Mouse (Mus musculus) gastrocnemius, postnatal 25 days (tissue): ENCODE data around the gene Asb1. TPM values are rescaled to one million over a fixed set of nuclear protein-coding genes. Genes with fewer than 3 reads are reported as not detected.
A peak's percentile ranks its signal among the peaks of the same experiment; 100 is the strongest.

Source experiments
- DNase-seq: peaks from one replicate; pipeline ENCODE4 v3.0.0; 2022
- long read RNA-seq, 2 experiments: library from polyadenylated mRNA; stranded (forward); transcript quantifications; one replicate each; pipeline ENCODE4 v2.0.0; 2021
- total RNA-seq, 2 experiments: library from RNA; stranded (reverse); gene quantifications; 1 replicate in 1 of 2; 2 replicates in 1 of 2; pipeline ENCODE4 v1.2.3; 2021

Gene Asb1
- 10 to 100 TPM; 15.5 TPM for total RNA-seq
- long read RNA-seq, experiment 1, full-length matches to known transcripts: 9 of 9 reads
- long read RNA-seq, experiment 1, partial matches to known transcripts: 0 of 9 reads
- long read RNA-seq, experiment 1, other reads (novel, unspliced or antisense): 0 of 9 reads
- long read RNA-seq, experiment 2, full-length matches to known transcripts: 2 of 6 reads
- long read RNA-seq, experiment 2, partial matches to known transcripts: 1 of 6 reads
- long read RNA-seq, experiment 2, other reads (novel, unspliced or antisense): 3 of 6 reads

- DNase-seq: peak; percentile 97
These were observed at the start of gene Asb1 for GRCm38 (mm10) chr1:91540271-91540826. Asb1 (plus strand) TSS chr1:91540544.

- DNase-seq: no peak
These were observed 47.6 kb upstream of the Asb1 start for GRCm38 (mm10) chr1:91492740-91493139.

- DNase-seq: no peak
These were observed 46.4 kb upstream of the Asb1 start for GRCm38 (mm10) chr1:91493938-91494337.

- DNase-seq: peak; percentile 93
These were observed 45.7 kb upstream of the Asb1 start, which contains the start of gene Traf3ip1 for GRCm38 (mm10) chr1:91494457-91495140. Traf3ip1 (plus strand) TSS chr1:91494647.

GRCm38 (mm10) chr1:91495321-91495720 lies 45.0 kb upstream of the Asb1 start:
- DNase-seq: no peak

- DNase-seq: no peak
These were observed 41.8 kb upstream of the Asb1 start for GRCm38 (mm10) chr1:91498579-91498978.

- DNase-seq: no peak
These were observed 35.7 kb upstream of the Asb1 start for GRCm38 (mm10) chr1:91504615-91505014.

- DNase-seq: no peak
These were observed 25.4 kb upstream of the Asb1 start for GRCm38 (mm10) chr1:91514916-91515315.

- no peak for DNase-seq
These were observed 24.7 kb upstream of the Asb1 start for GRCm38 (mm10) chr1:91515642-91516041.

GRCm38 (mm10) chr1:91523759-91524158 lies 16.6 kb upstream of the Asb1 start:
- no peak for DNase-seq

GRCm38 (mm10) chr1:91525838-91526237 lies 14.5 kb upstream of the Asb1 start:
- DNase-seq: no peak

GRCm38 (mm10) chr1:91530166-91530565 lies 10.2 kb upstream of the Asb1 start:
- DNase-seq: no peak

GRCm38 (mm10) chr1:91532243-91532642 lies 8.1 kb upstream of the Asb1 start:
- DNase-seq: no peak

- no peak for DNase-seq
These were observed 7.5 kb upstream of the Asb1 start for GRCm38 (mm10) chr1:91532892-91533291.

GRCm38 (mm10) chr1:91533483-91533882 lies 6.9 kb upstream of the Asb1 start:
- DNase-seq: no peak

- no peak for DNase-seq
These were observed 6.2 kb upstream of the Asb1 start for GRCm38 (mm10) chr1:91533961-91534723.

- no peak for DNase-seq
These were observed 2.4 kb upstream of the Asb1 start for GRCm38 (mm10) chr1:91537786-91538569.

GRCm38 (mm10) chr1:91538570-91538929 lies 1.8 kb upstream of the Asb1 start:
- DNase-seq: no peak

- DNase-seq: no peak
These were observed 1.1 kb upstream of the Asb1 start for GRCm38 (mm10) chr1:91539246-91539645.

GRCm38 (mm10) chr1:91539704-91540270 lies 557 bp upstream of the Asb1 start:
- DNase-seq: peak; percentile 23

- DNase-seq: no peak
These were observed 773 bp downstream of the Asb1 start for GRCm38 (mm10) chr1:91541042-91541592.
